Mouse (Mus musculus) cerebellum, postnatal 36 days (tissue): Measurements from ENCODE around the gene Kif17.

ENCODE experiments used
- DNase-seq, 2 experiments: peaks; one replicate each; pipeline ENCODE4 v3.0.0; 2021 to 2022; ENCODE audit warnings: mixed read lengths in 2 of 2

Kif17 gene

GRCm38 (mm10) chr4:138261843-138262681, 11.8 kb downstream of the Kif17 start:
- peak; percentile 80 for DNase-seq

GRCm38 (mm10) chr4:138267869-138268268, 17.6 kb downstream of the Kif17 start:
- DNase-seq, result no peak

- no peak for DNase-seq
These were observed 22.1 kb downstream of the Kif17 start for GRCm38 (mm10) chr4:138272011-138272997.

GRCm38 (mm10) chr4:138278346-138278745, 28.1 kb downstream of the Kif17 start:
- DNase-seq, result no peak

GRCm38 (mm10) chr4:138282834-138283233, 32.6 kb downstream of the Kif17 start:
- peak; percentile 41 to 48 for DNase-seq

- DNase-seq, result no peak
These were observed 36.2 kb downstream of the Kif17 start for GRCm38 (mm10) chr4:138286411-138286810.

GRCm38 (mm10) chr4:138288691-138289090, 38.5 kb downstream of the Kif17 start:
- no peak for DNase-seq

GRCm38 (mm10) chr4:138292028-138292427, 41.8 kb downstream of the Kif17 start:
- no peak for DNase-seq

- no peak for DNase-seq
These were observed 43.2 kb downstream of the Kif17 start for GRCm38 (mm10) chr4:138293261-138293948.

GRCm38 (mm10) chr4:138293949-138294550, 43.8 kb downstream of the Kif17 start:
- DNase-seq, result no peak

- DNase-seq, result no peak
These were observed 51.1 kb downstream of the Kif17 start for GRCm38 (mm10) chr4:138301271-138301780.

GRCm38 (mm10) chr4:138303011-138303410, 52.8 kb downstream of the Kif17 start:
- DNase-seq, result no peak

GRCm38 (mm10) chr4:138303742-138304141, 53.5 kb downstream of the Kif17 start:
- no peak for DNase-seq

GRCm38 (mm10) chr4:138304340-138305104, 54.3 kb downstream of the Kif17 start, which contains the start of gene Ddost:
Gene Ddost (plus strand): TSS chr4:138304730.
- peak; percentile 99 for DNase-seq

GRCm38 (mm10) chr4:138307025-138307424, 56.8 kb downstream of the Kif17 start:
- no peak for DNase-seq

GRCm38 (mm10) chr4:138307739-138308138, 57.5 kb downstream of the Kif17 start:
- DNase-seq, result no peak

- DNase-seq, result no peak
These were observed 60.2 kb downstream of the Kif17 start for GRCm38 (mm10) chr4:138310311-138310910.

- peak; percentile 70 to 74 for DNase-seq
These were observed 61.4 kb downstream of the Kif17 start for GRCm38 (mm10) chr4:138311595-138311994.

- DNase-seq, result no peak
These were observed 61.9 kb downstream of the Kif17 start for GRCm38 (mm10) chr4:138312105-138312504.

- DNase-seq, result no peak
These were observed 62.8 kb downstream of the Kif17 start for GRCm38 (mm10) chr4:138313021-138313420.

- no peak for DNase-seq
These were observed 63.6 kb downstream of the Kif17 start for GRCm38 (mm10) chr4:138313795-138314194.
